Mouse (Mus musculus) midbrain, embryonic 14.5 days (tissue): ENCODE data around the gene C1qtnf3. TPM values are rescaled to one million over a fixed set of nuclear protein-coding genes. Genes with fewer than 3 reads are reported as not detected.

Experiments
- ATAC-seq: fragments of 200-750 bp; cut with Nextera tagmentation; 2 replicates; pipeline ENCODE4 v1.8.0; 2017; ENCODE audit warnings: moderate number of reproducible peaks, moderate library complexity; ENCODE audit not compliant: low FRiP score, low TSS enrichment
- DNase-seq: peaks from one replicate; pipeline ENCODE4 v3.0.0-alpha.2; 2015
- H3K27ac ChIP-seq: fragments of 300-500 bp; sonication (generic); replicated peaks from 2 replicates; pipeline ENCODE4 v1.5.1; 2014; ENCODE audit warnings: mild to moderate bottlenecking, low read depth, low read length, moderate library complexity
- H3K27me3 ChIP-seq: fragments of 300-500 bp; sonication (generic); 2 replicates; pipeline ENCODE4 v1.6.1; 2014; ENCODE audit warnings: low read length, control low read depth, mixed read lengths; ENCODE audit not compliant: control insufficient read depth, insufficient read depth
- H3K36me3 ChIP-seq: fragments of 300-500 bp; sonication (generic); 2 replicates; pipeline ENCODE4 v1.6.1; 2014; ENCODE audit warnings: low read length, control low read depth; ENCODE audit not compliant: control insufficient read depth, insufficient read depth
- H3K4me1 ChIP-seq: fragments of 300-500 bp; sonication (generic); 2 replicates; pipeline ENCODE4 v1.6.1; 2014; ENCODE audit warnings: mild to moderate bottlenecking, antibody characterized with exemption, low read length, control low read depth; ENCODE audit not compliant: control insufficient read depth, insufficient read depth
- H3K4me2 ChIP-seq: fragments of 300-500 bp; sonication (generic); 2 replicates; pipeline ENCODE4 v1.6.1; 2014; ENCODE audit warnings: mild to moderate bottlenecking, low read length, moderate library complexity
- H3K4me3 ChIP-seq: fragments of 300-500 bp; sonication (generic); replicated peaks from 2 replicates; pipeline ENCODE4 v1.5.1; 2014; ENCODE audit warnings: low read depth, low read length
- H3K9ac ChIP-seq: fragments of 300-500 bp; sonication (generic); replicated peaks from 2 replicates; pipeline ENCODE4 v1.6.1; 2014; ENCODE audit warnings: mild to moderate bottlenecking, low read length, moderate library complexity
- H3K9me3 ChIP-seq: fragments of 300-500 bp; sonication (generic); 2 replicates; pipeline ENCODE4 v1.6.1; 2016; ENCODE audit warnings: low read length, control low read depth, mixed read lengths; ENCODE audit not compliant: control insufficient read depth
- WGBS: fragments of 180-500 bp; shearing (Covaris S2); extraction: QIAGEN DNeasy Blood & Tissue Kit; methylation state at CpG from one replicate; pipeline ENCODE4 v1.1.7; 2014; 5-methylcytosine and 5-hydroxymethylcytosine counted together
- polyA plus RNA-seq: library from polyadenylated mRNA; unstranded; fragments of >200 nt; fragmentation: Nextera tagmentation; extraction: Ambion mirVana; gene quantifications from 2 replicates; pipeline ENCODE4 v1.2.1, GENCODE M21; 2014

The C1qtnf3 gene
- polyA plus RNA-seq, 1 experiment from 2014 or later: 0.88 TPM

DNA sequence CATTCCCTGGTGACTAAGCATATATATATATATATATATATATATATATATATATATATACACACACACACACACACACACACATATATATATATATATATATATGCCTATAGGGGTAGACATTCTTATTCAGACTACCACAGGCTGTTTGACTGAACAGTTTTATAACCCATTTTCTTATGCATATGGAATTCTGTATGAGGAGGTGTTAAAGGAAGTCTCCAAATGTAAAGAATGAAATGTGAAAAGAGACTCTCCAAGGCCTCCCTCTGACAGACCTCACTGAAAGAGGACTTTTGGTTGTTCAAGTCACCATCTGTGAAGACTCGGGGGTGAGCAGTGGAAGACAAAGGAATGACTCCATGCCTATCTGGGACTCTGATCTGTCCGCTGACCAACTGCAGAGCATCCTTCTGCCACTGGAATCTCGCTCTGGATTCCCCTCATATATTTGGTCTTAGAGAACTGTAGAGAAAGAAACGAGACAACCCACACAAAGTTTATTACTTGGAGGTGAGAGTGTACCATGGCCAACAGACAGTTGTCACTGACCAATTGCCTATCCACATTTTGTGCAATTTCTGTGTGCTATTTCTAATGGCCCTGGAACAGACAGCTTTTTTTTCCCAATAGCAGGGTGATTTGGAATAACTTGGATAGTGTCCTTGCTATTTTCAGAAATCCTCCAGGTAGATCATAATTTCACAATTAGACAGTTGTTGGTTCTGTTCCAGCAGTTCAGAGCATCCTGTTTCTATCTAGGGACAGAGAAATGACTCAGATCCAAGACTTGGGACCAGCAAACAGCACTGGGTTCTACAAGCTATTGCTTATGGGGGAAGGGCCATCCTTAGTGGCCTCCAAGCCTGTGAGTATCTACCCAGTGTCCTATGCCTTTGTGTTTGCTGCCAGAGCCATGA, 28.8 kb upstream of the C1qtnf3 start:
- H3K27me3 ChIP-seq: no peaks in the 10 kb centered on the region
- no peak overlapping the region for H3K9ac ChIP-seq
- H3K27ac ChIP-seq: no peak overlapping the region
- H3K4me3 ChIP-seq: no peak overlapping the region
- H3K4me1 ChIP-seq: no peaks in the 10 kb centered on the region
- H3K36me3 ChIP-seq: no peaks in the 10 kb centered on the region
- ATAC-seq (no peak), DNase-seq (no peak)
- 61% methylated on average over 4 of the region's 4 CpGs for WGBS
- no peaks in the 10 kb centered on the region for H3K9me3 ChIP-seq
- H3K4me2 ChIP-seq: no peak overlapping the region

DNA sequence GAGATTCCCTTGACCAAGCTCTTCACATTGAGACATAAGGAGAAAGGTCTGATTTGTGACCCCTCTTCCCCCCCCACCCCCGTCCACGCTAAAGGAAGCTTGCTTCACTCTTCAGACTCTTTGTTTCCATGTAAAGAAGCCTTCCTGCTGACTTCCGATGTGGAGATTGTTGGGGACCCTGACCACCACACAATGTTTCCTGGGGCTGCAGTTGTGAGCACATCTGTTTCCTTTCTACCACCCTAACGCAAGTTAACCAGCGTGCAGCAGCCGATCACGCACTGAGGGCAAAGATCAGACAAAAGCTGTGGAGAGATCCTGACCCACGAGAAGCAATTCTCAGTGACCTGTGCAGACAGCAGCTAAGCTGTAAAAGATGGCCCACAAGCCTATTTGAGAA, 24.8 kb upstream of the C1qtnf3 start:
- Histone ChIP-seq H3K9me3 (no peaks in the 10 kb centered on the region), H3K4me1 (no peaks in the 10 kb centered on the region), H3K9ac (no peak overlapping the region), H3K36me3 (no peaks in the 10 kb centered on the region), H3K27ac (no peak overlapping the region), H3K4me2 (no peak overlapping the region), H3K4me3 (no peak overlapping the region), H3K27me3 (no peaks in the 10 kb centered on the region)
- ATAC-seq (no peak), DNase-seq (no peak)
- WGBS: 31% methylated on average over 8 of the region's 8 CpGs

DNA sequence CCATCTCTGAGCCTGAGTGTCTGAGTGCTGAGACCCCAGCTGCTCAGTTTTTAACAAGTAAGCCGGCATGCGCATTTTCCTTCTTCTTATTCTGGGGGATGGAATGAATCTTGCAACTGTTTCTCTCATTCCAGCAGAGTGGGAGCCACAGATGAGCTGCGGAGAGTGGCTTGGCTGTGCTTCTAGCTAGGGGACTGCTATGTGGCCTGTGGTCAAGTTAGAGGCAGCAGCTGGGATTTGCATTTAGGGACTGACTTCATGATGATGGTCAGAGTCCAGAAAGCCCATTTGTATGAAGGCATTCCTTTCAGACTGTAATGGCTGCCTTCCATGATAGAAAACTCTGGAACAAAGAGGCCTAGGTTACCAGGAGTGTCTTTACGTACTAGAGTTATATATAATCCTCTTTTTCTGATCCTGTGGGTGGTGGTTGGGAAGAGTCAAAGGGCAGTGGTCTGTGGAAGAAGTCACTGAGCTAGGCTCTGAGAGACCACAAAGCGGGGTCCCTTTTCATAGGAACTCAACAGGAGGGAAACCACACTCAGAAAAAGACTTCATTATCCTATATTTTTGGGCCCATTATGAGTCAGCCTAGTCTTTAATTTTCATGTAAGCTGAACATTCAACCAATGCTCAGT, 23.4 kb upstream of the C1qtnf3 start:
- Histone ChIP-seq H3K27ac (no peak overlapping the region), H3K4me3 (no peak overlapping the region), H3K4me2 (no peak overlapping the region), H3K4me1 (no peaks in the 10 kb centered on the region), H3K27me3 (no peaks in the 10 kb centered on the region), H3K9me3 (no peaks in the 10 kb centered on the region), H3K36me3 (no peaks in the 10 kb centered on the region), H3K9ac (no peak overlapping the region)
- ATAC-seq (no peak), DNase-seq (no peak)
- 92% methylated on average over 5 of the region's 5 CpGs for WGBS

DNA sequence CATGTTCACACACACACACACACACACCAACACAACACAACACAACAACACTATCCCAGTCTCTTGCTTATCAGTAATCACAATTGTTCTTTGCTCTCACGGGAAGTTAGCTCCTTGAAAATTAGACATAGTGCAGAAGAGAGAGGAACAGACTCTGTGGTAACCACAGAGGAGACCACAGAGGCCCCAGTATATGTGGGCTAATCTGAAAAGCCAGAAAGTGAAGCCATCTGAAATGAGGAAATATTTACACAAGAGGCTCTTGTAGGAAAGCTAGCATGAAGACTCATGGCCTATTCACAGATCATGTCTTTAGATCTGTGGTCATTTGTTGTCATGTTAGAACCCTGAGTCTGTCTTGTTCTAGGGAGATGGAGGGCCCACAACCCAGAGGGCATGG, 18.2 kb upstream of the C1qtnf3 start:
- no peak for DNase-seq
- Histone ChIP-seq H3K4me1 (no peaks in the 10 kb centered on the region), H3K9ac (no peak overlapping the region), H3K9me3 (no peaks in the 10 kb centered on the region), H3K36me3 (no peaks in the 10 kb centered on the region), H3K27me3 (no peaks in the 10 kb centered on the region), H3K4me2 (no peak overlapping the region), H3K27ac (no peak overlapping the region), H3K4me3 (no peak overlapping the region)
- no peak for ATAC-seq
- WGBS: 76% methylated on average over 1 of the region's 1 CpGs

DNA sequence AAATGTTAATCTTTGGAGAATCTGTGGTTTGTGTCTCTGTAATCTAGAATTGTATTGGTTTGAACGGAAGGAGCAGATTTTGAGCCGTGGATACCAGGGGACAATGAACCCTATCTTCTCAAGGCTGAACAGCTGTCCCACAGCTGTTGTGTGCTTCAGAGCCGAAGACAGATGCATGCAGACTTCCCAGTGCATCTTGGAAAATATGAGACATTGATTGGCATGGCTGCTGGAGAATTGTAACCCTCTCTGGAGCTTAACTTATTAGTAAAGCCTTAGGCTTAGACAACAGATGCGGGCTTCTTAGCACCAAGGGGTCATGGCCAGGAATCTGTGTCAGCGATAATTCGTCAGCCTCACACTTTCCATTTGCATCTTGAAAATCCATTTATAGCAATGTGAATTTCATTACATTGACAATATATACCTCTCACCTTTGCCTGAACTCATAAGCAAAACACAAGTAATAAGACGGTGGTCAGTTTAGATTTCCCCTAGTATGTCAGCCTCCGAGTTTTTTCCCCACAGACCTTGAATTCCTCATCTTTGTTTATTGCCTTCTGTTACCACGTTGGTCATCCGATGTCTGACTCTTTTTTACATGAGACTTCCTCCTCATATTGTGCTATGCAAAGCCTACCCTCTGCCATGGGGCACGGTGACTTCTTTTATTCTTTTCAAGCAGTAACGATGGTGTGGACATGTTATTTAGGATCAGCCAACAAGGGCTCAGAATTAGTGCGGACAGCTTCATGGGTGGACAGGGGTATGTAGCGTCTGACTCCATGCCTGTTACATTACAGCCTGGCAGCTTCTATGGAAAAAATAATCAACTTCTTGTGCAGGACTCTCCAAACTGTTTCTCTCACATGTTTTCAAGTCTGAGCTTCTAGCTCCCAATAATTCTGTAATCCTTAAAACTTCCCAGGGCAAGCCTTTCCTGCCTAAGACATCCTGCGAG, 11.7 kb upstream of the C1qtnf3 start:
- H3K27ac ChIP-seq: no peak overlapping the region
- WGBS: 86% methylated on average over 15 of the region's 15 CpGs
- no peaks in the 10 kb centered on the region for H3K9me3 ChIP-seq
- H3K36me3 ChIP-seq: no peaks in the 10 kb centered on the region
- no peak overlapping the region for H3K4me3 ChIP-seq
- no peak for DNase-seq
- no peaks in the 10 kb centered on the region for H3K4me1 ChIP-seq
- H3K27me3 ChIP-seq: no peaks in the 10 kb centered on the region
- no peak overlapping the region for H3K9ac ChIP-seq
- ATAC-seq: no peak
- no peak overlapping the region for H3K4me2 ChIP-seq

DNA sequence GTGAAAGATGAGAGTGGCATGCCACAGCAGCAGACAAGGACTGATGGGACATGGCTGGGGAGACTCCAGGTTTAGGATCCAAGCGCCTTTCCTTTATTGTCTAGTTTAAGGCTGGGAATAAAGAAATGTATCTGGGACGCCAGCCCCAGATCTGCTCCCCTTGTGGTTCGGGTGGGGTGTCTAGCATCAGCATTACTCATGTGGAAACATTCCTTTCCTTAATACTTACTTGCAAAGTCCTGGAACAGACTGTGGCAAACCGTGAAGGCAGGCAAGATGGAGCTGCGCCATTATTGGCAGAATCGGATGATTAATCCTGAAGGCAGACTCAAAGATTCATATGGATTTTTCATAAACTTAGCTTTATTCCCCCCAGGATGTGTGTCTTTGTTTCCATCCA, 10.2 kb upstream of the C1qtnf3 start:
- no peak overlapping the region for H3K4me3 ChIP-seq
- ATAC-seq: no peak
- H3K9ac ChIP-seq: no peak overlapping the region
- no peaks in the 10 kb centered on the region for H3K36me3 ChIP-seq
- no peaks in the 10 kb centered on the region for H3K9me3 ChIP-seq
- no peaks in the 10 kb centered on the region for H3K27me3 ChIP-seq
- no peak overlapping the region for H3K27ac ChIP-seq
- WGBS: 70% methylated on average over 6 of the region's 6 CpGs
- H3K4me2 ChIP-seq: no peak overlapping the region
- H3K4me1 ChIP-seq: no peaks in the 10 kb centered on the region
- DNase-seq: no peak

DNA sequence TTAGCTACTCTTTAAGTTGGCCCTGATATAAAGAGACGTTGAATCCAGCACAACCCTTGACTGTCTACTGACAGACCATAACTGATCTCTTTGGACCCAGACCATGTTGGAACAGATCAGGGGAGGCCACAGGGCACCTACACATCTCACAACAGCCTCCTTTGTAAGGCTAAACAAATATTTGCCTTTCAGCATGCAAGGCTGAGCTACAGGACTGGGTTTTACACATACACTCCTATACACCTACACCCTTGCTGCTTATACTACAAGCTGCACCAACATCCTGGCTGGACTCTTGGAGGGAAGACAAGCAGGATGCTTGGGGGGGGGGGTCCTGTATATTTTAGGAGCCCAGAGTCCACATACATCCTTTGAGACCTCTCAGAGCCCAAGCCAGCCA, 4.3 kb upstream of the C1qtnf3 start:
- WGBS: 83% methylated on average over 1 of the region's 1 CpGs
- Histone ChIP-seq H3K9ac (no peak overlapping the region), H3K27me3 (no peaks in the 10 kb centered on the region), H3K9me3 (no peaks in the 10 kb centered on the region), H3K36me3 (no peaks in the 10 kb centered on the region), H3K4me3 (no peak overlapping the region), H3K27ac (no peak overlapping the region), H3K4me2 (no peak overlapping the region), H3K4me1 (no peaks in the 10 kb centered on the region)
- no peak for DNase-seq
- no peak for ATAC-seq

DNA sequence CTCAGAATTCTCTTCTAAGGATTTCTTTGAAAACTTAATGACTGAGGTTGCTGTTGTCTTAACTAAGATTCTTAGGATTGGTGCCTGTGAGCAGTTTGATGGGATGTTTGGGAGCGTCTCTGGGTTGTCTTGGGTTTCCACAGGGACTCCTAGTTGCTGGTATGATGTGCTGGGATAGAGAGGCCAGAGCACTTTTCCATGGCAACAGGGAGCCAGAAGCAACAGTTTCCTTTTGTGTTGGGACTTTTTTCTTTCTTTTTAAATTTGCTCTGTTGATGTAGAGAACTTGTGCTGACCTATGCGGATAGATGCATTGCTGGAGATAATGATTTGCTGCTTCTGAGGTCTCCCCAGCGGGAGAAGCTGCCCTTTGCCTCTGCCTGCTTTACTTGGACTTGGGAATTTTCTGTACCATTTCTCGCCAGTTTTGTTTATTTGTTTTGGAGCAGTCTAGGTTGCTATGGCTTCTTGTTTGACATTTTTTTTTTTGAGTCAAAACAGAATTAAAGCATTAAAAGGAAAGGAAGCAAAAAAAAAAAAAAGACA, 701 bp downstream of the C1qtnf3 start:
- Histone ChIP-seq H3K4me1 (no peaks in the 10 kb centered on the region), H3K9me3 (no peaks in the 10 kb centered on the region), H3K4me2 (no peak overlapping the region), H3K27me3 (no peaks in the 10 kb centered on the region), H3K36me3 (no peaks in the 10 kb centered on the region), H3K4me3 (no peak overlapping the region), H3K27ac (no peak overlapping the region), H3K9ac (no peak overlapping the region)
- WGBS: 46% methylated on average over 4 of the region's 4 CpGs
- DNase-seq: peak; percentile 4
- no peak for ATAC-seq
